Mouse (Mus musculus) olfactory bulb, adult 2 months (tissue): ENCODE measurements around the gene Rpl23a.

ENCODE experiments used
- CTCF ChIP-seq: fragments of 200-500 bp; IDR thresholded peaks from 2 replicates; pipeline ENCODE4 v1.5.1; 2012; ENCODE audit warnings: low read depth, mild to moderate bottlenecking, low read length, moderate library complexity; ENCODE audit not compliant: insufficient read depth
- POLR2A ChIP-seq: fragments of 200-500 bp; IDR thresholded peaks from 2 replicates; pipeline ENCODE4 v1.6.1; 2012; ENCODE audit warnings: mild to moderate bottlenecking, low read depth, low read length, moderate library complexity; ENCODE audit not compliant: insufficient read depth

- TF ChIP-seq CTCF (no peak), POLR2A (no peak)
Observed at GRCm38 (mm10) chr11:78164604-78164923, 18.8 kb downstream of the Rpl23a start.
